Mouse (Mus musculus) urinary bladder, adult 2 months (tissue): ENCODE data around the gene Tat. TPM values are rescaled to one million over a fixed set of nuclear protein-coding genes. Genes with fewer than 3 reads are reported as not detected.
A peak's percentile ranks its signal among the peaks of the same experiment; 100 is the strongest.

Experiments
- DNase-seq: peaks from one replicate; pipeline ENCODE4 v3.0.0; 2022; ENCODE audit warnings: low spot score
- polyA plus RNA-seq: library from polyadenylated mRNA; depleted of rRNA; stranded (reverse); fragments of >200 nt; gene quantifications from 2 replicates; pipeline ENCODE4 v1.2.3, GENCODE M21; 2012; rRNA removed

Gene Tat
- 0.13 and 0.40 TPM in 2 replicates for polyA plus RNA-seq

DNA sequence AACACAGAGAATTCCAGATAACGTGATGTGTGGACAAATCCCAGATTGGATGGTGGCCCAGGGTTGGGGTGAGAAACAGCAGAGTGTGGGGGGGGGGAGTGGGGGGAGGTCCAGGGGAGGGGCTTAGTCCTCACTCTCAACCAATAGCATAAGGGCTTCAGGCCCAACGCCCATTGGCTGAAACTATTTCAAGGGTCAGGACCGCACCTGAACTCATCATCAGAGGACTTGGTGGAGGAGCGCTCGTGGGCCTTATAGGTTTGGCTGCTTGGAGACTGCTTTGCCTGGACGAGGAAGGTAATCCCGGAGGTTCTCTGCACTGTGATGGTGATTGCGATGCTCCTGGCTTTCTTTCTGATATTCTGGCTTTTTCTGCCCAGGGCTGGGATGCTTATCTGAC lies at the start of gene Tat:
Gene Tat, plus strand, starts transcription at position 214 of the 400 bp plus-strand sequence.
- no peak for DNase-seq

DNA sequence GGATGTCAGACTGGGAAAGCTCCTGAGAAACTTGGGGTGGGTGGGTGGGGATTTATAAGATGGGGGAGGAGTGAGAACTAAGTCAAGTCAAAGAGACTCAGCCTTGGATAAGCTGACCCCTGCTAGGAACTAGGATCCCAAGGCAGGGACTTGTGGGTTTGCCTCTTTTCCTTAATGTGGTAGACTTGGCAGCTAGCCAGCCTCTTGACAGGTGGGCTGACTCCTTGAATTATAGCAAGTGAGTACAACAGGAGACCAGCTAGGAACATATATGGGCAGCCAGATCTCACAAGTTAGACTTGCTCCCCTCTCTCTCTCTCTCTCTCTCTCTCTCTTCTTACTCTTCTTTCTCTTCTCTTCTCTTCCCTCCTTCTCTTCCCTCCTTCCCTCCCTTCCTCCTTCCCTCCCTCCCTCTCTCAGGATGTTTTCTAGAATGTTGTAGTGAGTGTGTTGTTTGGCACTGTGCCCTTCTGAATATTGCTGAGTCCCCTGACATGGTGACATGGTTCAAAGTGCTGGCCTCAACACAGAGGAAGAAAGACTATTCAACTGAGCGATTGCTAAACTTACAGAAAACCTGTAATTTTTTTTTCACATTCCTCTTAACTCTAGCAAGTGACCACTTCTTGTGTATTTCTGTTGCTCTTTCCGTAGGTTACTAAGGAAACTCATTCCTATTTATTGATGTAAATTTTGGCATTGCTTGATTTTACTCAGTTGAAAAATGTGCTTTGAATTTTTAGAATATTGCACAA lies 48.5 kb upstream of the Tat start:
- no peak for DNase-seq

DNA sequence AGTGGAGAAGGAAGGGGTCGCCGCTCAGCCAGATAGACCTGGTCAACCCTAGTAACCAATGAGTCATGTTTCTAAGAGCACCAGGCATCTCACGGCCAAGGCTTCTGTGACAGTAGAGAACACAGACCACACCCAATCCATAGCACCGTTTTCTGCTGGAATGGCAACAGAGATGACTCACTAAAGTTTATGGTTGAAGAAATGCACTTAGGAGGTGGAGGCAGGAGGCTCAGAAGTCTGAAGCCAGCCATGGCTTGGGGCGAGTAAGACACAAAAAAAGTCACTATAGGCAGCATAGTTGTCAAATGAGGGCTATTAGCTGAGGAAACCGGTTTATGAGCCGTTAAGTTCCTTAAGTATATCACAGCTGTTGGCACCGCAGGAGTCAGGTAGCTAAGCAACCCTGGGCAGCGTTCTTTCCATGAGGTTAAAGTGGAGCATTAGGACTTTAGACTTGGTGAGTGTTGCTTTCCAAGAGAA lies 45.0 kb upstream of the Tat start:
- no peak for DNase-seq

DNA sequence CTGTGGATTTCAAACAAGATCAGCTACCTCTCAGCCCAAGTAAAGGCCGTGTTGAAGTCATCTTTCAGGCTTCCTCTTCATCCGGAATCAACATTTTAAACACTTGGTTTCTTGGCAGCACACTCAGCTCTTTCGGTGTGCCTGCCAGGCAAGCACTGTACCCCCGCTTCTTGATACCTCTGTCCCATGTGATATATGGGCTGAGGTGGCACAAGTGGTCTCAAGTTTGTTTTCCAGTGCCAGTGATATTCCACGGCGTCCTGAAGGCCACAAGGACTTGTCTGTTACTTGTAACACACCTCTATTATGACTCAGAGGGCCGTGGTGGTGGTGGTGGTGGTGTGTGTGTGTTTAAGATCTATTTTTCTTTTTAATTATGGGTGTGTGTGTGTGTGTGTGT lies 44.5 kb upstream of the Tat start:
- DNase-seq = no peak

DNA sequence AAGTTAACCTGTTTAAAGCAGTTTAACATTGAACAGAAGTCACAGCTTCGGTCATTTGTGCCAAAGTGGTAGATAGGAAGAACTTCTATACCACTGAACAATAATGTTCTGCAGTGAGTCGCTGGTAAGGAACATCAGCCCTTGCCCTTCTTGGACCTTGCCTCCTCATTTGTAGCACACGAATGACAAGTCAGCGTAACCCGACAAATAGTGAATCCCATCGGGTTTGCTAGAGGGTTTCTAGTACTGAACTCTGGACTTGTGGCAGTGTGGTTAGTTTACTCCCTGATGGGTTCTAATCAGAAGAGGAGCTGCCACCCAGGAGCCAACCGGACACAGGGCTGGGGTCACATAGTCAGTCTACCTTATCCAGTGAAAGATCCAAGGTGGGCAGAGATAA lies 44.0 kb upstream of the Tat start:
- no peak for DNase-seq

DNA sequence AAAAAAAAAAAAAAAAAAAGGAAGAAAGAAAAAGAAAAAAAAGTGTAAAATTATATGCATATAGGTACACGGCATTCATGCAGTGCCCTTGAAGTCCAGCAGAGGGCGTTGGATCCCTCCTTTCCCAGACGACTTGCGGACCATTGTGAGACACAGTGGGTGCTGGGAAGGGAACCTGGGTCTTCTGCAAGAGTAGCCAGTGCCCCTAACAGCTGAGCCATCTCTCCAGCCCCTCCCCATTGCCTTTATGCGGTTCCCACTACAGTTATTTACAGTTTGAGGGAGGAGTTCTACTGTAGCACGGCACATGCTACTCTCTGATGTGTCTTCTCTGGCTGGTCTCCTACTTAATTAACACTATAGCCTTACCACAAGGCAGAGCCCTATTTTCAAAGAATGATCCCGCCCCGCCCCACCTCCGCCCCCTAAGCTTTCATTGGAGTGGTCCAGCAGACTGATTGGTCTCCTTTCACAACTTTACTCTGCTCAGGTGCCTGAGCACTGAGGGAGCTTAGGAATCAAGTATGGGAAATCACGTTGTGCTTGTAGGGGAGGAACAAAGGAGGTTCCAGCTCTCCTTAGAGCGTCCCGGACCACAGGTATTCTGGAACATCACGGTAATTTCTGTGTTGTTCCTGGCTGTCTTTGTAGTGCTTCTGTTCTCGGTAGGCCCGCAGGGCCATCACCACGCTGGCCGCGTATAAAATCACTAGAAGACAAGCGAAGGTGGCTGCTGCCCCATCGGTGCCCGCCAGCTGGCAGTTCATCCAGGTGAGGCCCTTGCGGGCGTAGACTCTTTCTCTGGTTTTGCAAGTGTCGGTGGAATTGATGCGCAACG lies 42.6 kb upstream of the Tat start:
- no peak for DNase-seq

DNA sequence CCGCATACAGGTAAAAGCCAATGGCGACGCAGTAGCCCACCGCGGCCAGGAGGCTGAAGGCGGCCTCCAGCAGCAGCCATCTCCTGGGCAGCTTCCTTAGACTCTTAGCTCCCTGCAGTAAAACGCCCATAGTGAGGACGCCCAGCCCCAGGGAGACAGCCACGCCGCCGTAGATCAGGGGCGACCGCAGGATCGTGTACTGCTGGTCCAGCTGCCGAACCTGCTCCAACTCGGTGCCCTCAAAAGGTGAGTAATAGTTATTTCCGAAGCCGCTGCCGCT lies 42.0 kb upstream of the Tat start:
- no peak for DNase-seq

DNA sequence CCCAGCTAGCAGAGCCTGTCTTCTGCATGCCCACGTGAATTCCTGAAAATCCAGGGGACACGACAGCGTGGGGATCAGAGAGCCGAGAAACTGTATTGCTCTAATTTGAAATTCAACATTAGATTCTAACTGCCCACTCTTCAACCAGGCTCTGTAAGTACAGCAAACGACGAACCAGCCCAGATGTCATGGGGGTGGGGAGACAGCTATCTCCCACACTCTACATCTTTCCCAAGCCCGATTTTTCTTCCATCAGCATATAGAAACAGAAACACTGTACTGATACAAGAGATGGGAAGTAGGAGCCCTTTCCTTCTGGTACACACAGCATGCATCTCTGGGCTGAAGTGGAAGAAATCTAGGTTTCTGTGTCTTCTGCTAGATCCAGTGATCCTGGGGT lies 38.1 kb upstream of the Tat start:
- no peak for DNase-seq

DNA sequence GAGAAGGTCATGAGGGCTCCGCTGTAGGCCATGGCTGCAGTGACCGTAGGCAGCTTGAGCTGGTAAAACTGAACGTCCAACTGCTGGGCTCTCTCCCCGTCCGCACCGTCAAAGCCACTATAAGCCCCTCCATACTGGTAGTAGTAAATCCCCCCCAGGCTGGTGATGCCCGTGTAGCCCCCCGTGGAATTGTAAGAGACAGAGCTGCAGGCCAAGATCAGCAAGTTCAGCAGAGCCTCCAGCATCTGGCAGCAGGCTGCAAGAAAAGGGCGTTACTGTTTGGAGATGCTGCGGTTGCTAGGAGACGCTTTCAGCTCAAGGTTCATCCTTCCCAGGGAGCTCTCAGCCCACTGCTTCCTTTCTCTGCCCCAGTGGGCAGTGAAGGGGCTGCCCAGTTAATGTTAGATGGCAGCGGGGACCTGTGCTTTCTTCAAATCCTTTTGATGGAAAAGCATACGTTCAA lies 35.7 kb upstream of the Tat start:
- no peak for DNase-seq

DNA sequence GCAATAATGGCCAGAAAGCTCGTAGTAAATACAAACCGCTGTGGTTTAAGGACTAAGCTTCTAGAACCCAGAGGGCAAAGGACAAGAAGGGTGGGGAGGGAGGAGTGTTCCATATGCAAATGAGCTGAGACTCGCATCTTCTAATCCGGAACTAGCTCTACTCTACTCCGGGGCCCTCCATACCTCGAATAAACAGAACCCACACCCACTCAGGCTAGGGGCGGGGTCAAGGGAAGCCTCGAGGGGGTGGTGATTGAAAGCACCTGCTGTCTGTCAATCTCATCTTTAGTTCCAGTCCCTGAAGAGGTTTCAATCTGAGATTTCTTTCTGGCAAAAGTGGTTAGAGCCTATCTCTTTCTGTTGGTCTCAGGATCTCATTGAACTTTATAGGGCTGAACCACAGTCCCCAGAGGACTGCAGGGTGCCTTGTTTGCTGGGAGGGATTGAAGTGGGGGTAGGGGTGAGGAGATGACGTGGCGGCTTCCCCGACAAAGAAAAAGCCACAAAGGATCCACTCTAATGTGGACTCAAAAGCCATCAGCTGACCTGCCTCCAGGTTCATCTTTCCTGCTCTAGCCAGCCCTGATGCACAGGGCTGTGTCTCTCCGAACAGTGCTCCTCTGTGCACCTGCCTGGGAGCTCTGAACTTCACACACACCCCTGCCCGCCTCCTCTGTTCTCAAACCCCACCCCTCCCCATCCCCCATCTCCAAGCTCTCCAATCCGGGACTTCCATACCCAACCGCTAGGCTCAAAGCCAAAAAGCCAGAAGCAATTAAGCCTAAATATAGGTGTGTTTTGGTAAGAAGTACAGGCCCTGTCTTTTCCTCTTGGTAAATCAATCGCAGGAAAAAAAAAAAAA lies 32.8 kb upstream of the Tat start:
- no peak for DNase-seq

DNA sequence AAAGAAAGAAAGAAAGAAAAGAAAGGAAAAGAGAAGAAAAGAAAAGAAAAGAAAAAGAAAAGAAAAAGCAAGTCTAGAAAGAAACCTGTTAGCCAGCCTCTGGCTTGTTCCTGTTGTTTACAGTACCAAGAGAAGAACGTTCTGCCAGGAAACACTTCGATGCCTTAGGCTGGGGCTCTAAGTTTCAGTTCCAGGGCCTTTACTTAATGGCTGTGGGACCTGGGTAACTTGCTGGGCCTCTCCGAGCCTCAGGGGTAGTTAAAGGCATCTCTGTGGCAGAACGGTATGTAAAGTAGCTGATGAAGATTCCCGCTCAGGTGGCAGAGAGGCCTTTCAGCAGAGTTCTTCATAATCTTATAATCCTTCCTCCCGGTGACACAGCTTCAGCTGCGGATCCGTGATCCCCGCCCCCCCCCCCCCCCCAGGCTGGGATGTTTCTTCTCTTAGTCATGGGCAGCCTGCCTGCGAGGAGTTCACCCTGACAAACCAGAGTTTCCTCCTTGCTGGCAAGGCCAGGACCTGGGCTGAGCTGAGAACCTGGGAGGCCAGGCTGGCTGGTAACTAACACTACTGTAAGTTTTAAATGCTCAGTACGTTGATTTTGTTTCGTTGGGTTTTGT lies 32.1 kb upstream of the Tat start:
- no peak for DNase-seq

DNA sequence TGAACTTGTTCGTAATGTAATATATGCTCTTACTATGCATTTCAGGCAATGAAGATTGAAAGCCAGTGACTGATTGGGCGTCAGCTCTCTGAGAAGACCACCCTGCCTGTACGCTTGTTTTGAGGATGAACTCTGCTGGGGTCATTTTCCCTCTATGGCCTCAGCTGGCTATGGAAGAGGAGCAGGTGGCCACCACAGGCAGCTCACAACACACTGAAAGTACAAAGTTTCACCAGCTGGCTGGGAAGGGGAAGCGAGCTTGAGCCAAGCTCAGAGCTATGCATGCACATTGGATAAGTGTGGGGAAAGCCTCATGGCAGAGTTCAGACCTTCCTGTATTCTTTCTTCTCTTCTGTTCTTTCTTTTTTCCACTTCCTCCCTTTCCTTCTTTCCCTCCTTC lies 31.1 kb upstream of the Tat start:
- no peak for DNase-seq

DNA sequence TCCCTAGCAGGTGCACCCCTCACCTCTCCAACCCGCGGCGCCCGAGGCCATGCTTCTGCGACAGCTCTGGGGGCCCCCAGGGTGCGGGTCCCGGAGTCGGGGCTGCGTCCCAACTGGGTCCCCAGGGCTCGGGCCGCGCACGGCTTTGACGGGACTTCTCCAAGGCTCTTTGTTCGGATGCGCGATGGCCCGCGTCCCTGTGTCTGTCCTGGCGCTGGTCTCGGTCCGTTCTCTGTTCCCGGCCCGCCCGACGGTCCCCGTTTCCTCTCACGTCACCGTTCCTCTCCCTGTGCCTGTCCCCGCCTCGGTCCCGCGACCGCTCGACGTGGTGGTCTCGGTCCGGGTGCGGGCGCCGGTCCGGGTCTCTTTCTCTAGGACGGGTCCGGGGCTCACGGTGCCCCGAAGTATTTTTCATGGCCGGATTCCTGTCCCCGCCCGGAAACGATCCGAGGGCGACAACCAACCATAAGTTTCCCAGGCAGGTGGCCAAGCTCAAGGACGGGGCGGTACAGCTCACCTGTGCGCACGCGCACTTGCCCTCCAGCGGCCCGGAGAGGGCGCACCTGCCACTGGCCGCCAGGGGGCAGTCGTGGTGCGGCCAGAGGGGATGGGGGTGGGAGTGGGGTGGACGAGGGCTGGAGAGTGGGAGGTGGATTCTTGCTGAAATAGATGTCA lies 28.4 kb upstream of the Tat start, which contains the start of gene Marveld3:
Gene Marveld3, minus strand, starts transcription at position 511 of the 675 bp plus-strand sequence.
- DNase-seq = peak; percentile 75

DNA sequence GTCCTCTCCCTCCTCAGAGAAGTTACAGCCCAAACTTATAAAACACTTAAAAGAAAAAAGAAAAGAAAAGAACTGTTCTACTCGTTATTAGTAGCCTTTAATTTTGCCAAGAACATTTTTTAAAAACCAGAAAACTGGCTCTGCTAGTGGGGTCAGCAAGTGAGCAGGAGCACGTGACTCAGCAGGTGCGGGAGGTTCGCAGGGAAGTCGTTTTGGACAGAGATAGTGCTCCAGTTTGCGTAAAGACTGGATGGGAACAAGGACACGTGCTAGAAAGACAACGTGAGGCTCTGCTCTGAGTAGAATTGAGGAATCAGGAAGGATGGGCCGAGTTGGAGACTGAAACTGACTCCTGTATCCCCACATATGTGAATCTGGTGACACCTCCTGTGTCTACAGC lies 27.3 kb upstream of the Tat start:
- no peak for DNase-seq

DNA sequence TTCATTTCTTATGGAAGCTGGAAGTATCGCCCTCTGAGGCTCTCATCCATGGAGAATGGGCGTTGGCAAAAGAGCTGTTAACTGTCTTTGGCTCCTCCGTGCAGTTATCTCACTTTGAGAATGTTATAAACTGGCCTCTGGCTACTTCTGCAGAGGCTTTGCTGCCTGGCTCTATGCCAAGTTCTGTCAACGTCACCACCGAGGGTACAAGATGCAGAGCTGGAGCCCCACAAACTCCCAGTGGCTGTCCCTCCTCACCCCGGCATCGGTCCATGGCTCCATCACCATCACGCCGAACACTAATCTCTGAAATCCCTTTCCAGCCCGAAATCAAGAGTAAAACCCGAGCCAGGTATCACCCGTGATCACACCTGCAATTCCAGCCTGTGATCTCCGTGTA lies 26.8 kb upstream of the Tat start:
- no peak for DNase-seq

DNA sequence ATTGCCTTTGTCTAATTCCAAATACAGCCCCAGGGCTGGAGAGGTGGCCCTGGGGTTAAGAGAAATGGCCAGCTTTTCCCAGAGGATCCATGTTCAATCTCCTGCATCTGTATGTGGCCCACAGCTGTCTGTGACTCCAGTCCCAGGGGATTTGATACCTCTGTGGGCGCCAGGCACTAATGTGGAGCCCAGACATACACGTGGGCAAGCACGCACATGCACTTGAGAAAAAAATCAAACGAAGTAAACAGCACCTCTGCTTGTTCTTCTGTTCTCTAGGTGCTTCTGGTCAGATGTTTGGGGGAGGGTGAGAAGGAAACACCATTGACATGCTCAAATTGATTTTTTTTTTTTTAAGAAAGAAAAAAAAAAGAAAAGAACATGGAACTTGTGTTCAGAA lies 26.1 kb upstream of the Tat start:
- no peak for DNase-seq

DNA sequence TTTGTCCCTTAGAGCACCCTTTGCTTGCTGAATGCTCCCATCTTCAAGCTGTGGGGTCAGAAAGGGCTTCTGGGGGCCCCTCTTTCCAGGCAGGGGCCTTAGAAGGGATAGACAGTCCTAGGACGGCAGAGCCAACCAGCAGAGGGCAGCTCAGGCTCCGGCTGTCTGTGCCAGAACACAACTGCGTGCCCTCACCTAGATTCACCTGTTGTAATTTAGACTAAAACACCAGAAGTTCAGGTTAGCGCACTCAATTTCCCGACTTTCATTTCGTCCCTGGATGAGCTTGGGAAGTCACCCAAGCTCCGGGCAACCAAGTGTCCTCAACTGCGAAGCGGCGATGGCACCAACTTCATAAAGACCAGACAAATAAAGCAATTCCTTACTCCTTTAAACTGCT lies 21.4 kb upstream of the Tat start:
- DNase-seq = no peak

DNA sequence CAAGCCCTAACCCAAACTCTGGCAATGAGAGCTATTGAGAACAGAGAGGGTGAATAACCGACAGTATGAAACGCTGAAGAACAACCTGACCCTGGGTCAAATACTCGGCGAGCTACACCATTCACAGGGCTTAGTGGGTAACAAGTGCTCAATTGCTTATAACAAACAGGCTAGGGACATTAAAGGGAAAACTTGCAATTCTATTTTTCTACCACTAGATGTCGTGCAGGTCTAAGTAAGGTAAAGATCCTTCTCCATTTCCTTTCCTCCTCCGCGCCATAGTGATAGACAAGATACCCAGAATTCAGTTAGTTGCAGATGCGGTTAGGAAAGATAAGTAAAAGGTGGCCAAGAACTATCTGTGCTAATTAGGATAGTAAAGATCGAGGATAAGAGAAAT lies 19.9 kb upstream of the Tat start:
- DNase-seq = no peak

DNA sequence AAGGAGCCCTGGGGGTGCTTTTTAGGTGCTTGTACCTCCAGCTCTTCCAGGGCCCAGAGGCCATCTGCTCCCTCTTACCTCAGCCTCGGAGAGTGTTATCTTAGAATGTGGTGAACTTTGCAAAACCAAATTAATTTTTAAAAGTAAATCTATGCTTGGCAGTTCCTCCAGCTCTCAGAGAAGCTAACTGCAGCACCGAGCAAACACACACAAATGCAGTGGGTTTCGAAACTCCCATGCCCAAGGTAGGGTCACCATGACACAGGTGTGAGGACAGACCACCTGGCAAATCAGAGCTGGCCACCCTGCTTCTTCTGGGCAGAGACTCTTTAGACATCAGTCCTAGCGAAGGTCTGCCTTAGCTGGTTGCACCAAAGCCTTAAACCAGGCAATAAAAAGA lies 17.3 kb upstream of the Tat start:
- no peak for DNase-seq

DNA sequence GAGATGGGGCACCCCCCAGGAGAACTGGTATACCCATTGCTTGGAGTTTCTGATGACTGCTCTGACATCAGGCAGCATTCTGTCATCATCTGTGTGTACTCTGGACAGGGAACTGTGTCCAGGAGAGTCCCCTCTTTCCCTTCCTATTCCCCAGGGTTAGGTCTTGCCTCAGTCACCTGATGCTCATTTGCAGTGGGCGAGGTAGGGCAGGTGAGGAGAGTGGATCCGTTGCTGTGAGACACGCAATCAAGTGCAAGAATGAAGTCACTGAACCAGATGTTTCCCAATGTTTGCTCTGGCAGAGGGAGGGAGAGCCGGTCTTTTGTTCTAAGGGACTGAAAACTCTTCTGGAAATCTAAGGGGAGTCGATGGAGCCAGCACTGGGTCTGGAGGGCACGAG lies 10.9 kb upstream of the Tat start:
- DNase-seq = no peak

DNA sequence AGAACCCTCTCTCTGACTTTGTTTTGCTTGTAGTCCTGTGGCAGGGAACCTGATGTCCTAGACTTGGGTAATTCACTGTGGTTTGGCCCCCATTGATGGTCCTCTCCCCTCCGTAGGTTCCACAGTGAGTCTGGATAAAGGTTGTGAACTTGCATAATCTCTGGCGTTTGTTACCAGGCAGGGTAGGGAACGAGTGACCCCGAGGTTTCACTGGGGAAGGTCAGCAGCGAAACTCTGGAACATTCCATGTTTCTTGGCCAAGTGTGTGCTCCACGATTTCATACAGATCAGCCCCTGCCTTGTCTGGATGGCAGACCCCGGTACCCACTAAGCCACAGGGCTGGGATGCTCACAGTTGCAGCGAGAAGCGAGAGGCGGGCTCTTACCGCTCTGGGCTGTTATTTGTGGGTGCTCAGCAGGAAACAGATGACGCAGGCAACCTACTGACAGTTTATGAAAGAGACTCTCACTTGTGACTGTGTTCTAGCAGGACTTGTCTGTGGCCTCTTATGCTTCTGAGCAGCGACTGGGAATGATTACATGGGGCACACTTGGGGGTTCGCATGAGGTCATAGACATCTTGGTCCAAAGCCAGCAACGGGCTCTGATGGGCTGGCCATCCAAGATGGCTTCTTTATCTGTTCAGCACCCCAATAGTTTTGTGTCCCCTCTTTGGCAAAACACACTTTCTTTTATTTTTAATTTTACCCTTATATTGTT lies 7.7 kb upstream of the Tat start:
- DNase-seq = no peak
